Mouse (Mus musculus): ENCODE results near the gene Prrx1. TPM values are rescaled to one million over a fixed set of nuclear protein-coding genes. Genes with fewer than 3 reads are reported as not detected.

Gene Prrx1
- polyA plus RNA-seq, 1 experiment from 2014 or later: 145 TPM

Other genes with a start within 250 kb of the Prrx1 start
- gene Mroh9, start 228.0 kb downstream of the Prrx1 start, polyA plus RNA-seq (2014; fragmentation: Nextera tagmentation; extraction: Ambion mirVana): not detected in 2 replicates
- 38.9 and 41.9 TPM in 2 replicates for gene Gorab, start 90.0 kb upstream of the Prrx1 start, polyA plus RNA-seq (2014; fragmentation: Nextera tagmentation; extraction: Ambion mirVana)